Mouse (Mus musculus): ENCODE data around the gene Prkag2.

DNA sequence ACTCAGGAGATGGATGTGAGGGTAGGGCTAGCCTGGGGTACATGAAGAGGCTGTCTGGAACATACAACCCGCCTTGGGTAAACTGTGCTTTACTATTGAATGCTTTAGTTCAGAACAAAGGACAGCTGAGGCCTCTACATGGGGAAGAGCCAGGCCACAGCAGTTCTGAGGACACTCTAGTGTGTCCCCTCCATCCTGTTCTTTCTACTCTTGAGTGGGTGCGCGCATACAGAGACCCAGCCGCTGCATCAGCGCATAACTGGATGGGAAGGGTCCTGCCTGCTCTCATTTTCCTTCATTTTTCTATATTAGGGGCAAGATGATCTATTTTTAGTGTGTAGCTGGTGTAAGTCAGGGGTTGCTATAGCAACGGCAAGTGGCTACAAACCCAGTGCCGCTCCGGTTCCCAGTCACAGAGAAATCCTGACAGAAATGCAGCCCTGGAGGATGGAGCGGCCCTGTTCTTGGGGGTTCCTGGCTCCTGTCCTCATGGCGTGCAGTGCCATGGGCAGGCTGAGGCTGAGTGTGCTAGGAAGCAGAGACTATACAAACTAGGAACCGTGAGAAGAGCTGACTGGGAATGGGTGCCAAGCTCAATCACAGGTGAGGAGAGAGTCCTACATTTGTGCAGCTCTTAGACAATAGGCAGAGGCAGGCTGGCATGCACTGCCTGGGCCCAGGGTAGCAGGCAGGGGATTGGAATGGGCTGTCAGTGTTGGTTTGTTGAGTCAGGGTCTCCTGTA is 114.8 kb downstream of the Prkag2 start:
- no peak for TF ChIP-seq CTCF (conservative IDR thresholded peaks at IDR 0.05; ENCODE audit: low read length)
- no peak for TF ChIP-seq POU5F1 (IDR thresholded peaks at IDR 0.05; ENCODE audit: borderline replicate concordance, low read length)

All from E14TG2a.4 (cell line).